Mouse (Mus musculus) myocyte (in vitro differentiated cells): ENCODE measurements at regions not wholly inside any gene's neighbourhood (a gene's known extent, or its start where the extent isn't known, plus 50 kb on each side); places are given as distances from the start of the nearest gene placed in this dataset.

Experiments
- H3K27me3 ChIP-seq: one replicate; pipeline ENCODE4 v1.6.1; 2011; ENCODE audit not compliant: control insufficient read depth, insufficient read depth, insufficient read length
- H3K36me3 ChIP-seq: one replicate; pipeline ENCODE4 v1.6.1; 2011; ENCODE audit not compliant: control insufficient read depth, insufficient read depth
- H3K4me2 ChIP-seq: one replicate; pipeline ENCODE4 v1.6.1; 2011; ENCODE audit warnings: low read depth, control low read depth
- H3K4me3 ChIP-seq: one replicate; pipeline ENCODE4 v1.5.1; 2011; ENCODE audit warnings: mild to moderate bottlenecking, control low read depth, moderate library complexity
- H3K79me2 ChIP-seq: one replicate; pipeline ENCODE4 v1.6.1; 2011; ENCODE audit not compliant: control insufficient read depth, insufficient read depth
- H3ac ChIP-seq: one replicate; pipeline ENCODE4 v1.6.1; 2011; ENCODE audit not compliant: control insufficient read depth, insufficient read length
- CEBPB ChIP-seq: IDR thresholded peaks from 2 replicates; pipeline ENCODE4 v1.6.1; 2011; ENCODE audit warnings: mild to moderate bottlenecking, moderate library complexity; ENCODE audit not compliant: poor library complexity, insufficient read depth, severe bottlenecking
- E2F4 ChIP-seq: IDR thresholded peaks from one replicate; pipeline ENCODE4 v1.6.1; 2011; ENCODE audit warnings: mild to moderate bottlenecking, control low read depth, moderate library complexity; ENCODE audit not compliant: insufficient read depth
- MAX ChIP-seq: IDR thresholded peaks from one replicate; pipeline ENCODE4 v1.6.1; 2011; ENCODE audit warnings: low read depth, mild to moderate bottlenecking, control low read depth
- MYOD1 ChIP-seq, 3 experiments: IDR thresholded peaks; one replicate each; pipeline ENCODE4 v1.6.1; 2011; ENCODE audit warnings: control low read depth in 2 of 3, low read depth in 2 of 3, mild to moderate bottlenecking in 2 of 3, moderate library complexity in 1 of 3; ENCODE audit not compliant: insufficient read length in 2 of 3, control insufficient read depth in 1 of 3
- MYOG ChIP-seq, 3 experiments: IDR thresholded peaks; one replicate each; pipeline ENCODE4 v1.6.1; 2011; ENCODE audit warnings: control low read depth in 2 of 3, low read depth in 2 of 3, mild to moderate bottlenecking in 2 of 3; ENCODE audit not compliant: insufficient read length in 2 of 3, control insufficient read depth in 1 of 3, insufficient read depth in 1 of 3
- POLR2A ChIP-seq: IDR thresholded peaks from one replicate; pipeline ENCODE4 v1.6.1; 2011; ENCODE audit warnings: low read depth, mild to moderate bottlenecking, control low read depth, moderate library complexity; ENCODE audit not compliant: insufficient read length
- POLR2AphosphoS2 ChIP-seq: IDR thresholded peaks from one replicate; pipeline ENCODE4 v1.6.1; 2011; ENCODE audit warnings: low read depth, control low read depth; ENCODE audit not compliant: insufficient read length
- REST ChIP-seq: IDR thresholded peaks from one replicate; pipeline ENCODE4 v1.6.1; 2011; ENCODE audit warnings: mild to moderate bottlenecking, control low read depth, moderate library complexity; ENCODE audit not compliant: insufficient read depth, insufficient read length
- SRF ChIP-seq: IDR thresholded peaks from one replicate; pipeline ENCODE4 v1.6.1; 2011; ENCODE audit warnings: low read depth; ENCODE audit not compliant: control insufficient read depth, insufficient read length
- TCF12 ChIP-seq: IDR thresholded peaks from one replicate; pipeline ENCODE4 v1.6.1; 2011; ENCODE audit warnings: mild to moderate bottlenecking, control low read depth; ENCODE audit not compliant: poor library complexity, insufficient read depth, severe bottlenecking
- TCF3 ChIP-seq: IDR thresholded peaks from one replicate; pipeline ENCODE4 v1.6.1; 2011; ENCODE audit warnings: low read depth, control low read depth; ENCODE audit not compliant: insufficient read length
- USF1 ChIP-seq: IDR thresholded peaks from one replicate; pipeline ENCODE4 v1.6.1; 2011; ENCODE audit warnings: low read depth, mild to moderate bottlenecking, control low read depth, moderate library complexity

GRCm38 (mm10) chr3:121872685-121873084 is 57.6 kb upstream of the Abcd3 start:
- peaks cover 41% of the 10 kb centered on the region for H3K27me3 ChIP-seq
- no peaks in the 10 kb centered on the region for H3K36me3 ChIP-seq
- no peak overlapping the region for H3K4me3 ChIP-seq
- TF ChIP-seq TCF12 (no peak), POLR2AphosphoS2 (no peak), CEBPB (no peak), E2F4 (no peak), TCF3 (no peak), USF1 (no peak), MYOG (IDR thresholded peaks at IDR 0.05; ENCODE audit: control insufficient read depth in 1 of 3, insufficient read depth in 1 of 3, insufficient read length in 2 of 3, low read depth in 2 of 3) (no peak), REST (no peak), POLR2A (no peak), SRF (no peak), MAX (no peak)
- no peaks in the 10 kb centered on the region for H3K79me2 ChIP-seq
- no peak overlapping the region for H3ac ChIP-seq
- no peak overlapping the region for H3K4me2 ChIP-seq

DNA sequence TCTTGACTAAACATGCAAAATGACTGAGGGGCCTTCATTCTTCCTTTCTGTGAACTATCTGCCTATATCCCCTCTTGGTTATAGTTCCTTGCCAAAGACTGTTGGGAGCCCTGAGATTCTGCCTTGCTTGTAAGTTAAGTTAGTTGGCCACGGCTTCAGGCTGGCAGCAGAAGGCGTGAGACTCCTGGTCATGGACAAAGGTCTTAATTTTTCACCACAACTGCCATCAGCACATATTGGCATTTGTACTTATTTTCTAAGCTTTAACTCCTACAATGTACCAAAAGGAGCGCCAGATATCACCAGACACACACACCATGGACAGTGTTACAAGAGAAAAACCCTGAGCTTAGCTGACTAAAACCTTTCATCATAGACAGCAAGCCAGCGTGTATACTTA is 56.7 kb upstream of the Abcd3 start:
- no peak overlapping the region for H3K4me2 ChIP-seq
- H3K36me3 ChIP-seq, result no peaks in the 10 kb centered on the region
- H3ac ChIP-seq, result no peak overlapping the region
- peaks cover 40% of the 10 kb centered on the region for H3K27me3 ChIP-seq
- H3K79me2 ChIP-seq, result no peaks in the 10 kb centered on the region
- no peak overlapping the region for H3K4me3 ChIP-seq
- no peak for TF ChIP-seq REST
- no peak for TF ChIP-seq CEBPB
- TF ChIP-seq TCF3, result no peak
- TF ChIP-seq E2F4, result no peak
- TF ChIP-seq MYOD1 (IDR thresholded peaks at IDR 0.05; ENCODE audit: control insufficient read depth in 1 of 3, insufficient read length in 2 of 3, low read depth in 2 of 3), result no peak
- TF ChIP-seq MAX, result no peak

DNA sequence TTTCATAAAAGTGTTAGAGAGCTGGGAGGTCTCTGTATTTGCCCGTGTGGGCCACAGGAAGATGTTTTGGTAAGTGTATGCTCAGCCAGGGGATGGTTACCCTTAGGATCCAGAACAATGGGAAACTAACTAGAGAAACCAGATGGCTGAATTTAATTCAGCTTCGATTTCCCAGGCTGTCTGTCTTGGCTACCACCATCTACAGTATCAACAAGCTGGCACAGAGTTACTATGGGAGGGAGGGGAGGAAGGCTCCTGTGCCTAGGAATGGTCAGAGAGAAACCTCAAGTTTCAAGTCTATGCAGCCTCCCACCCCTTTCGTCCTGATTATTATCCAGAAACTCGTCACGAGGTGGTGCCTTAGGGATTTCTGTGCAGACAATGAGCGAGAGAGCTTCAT is 55.6 kb upstream of the Abcd3 start:
- Histone ChIP-seq H3K79me2 (no peaks in the 10 kb centered on the region), H3K4me2 (no peak overlapping the region), H3K36me3 (no peaks in the 10 kb centered on the region), H3K4me3 (no peak overlapping the region), H3K27me3 (peaks cover 39% of the 10 kb centered on the region), H3ac (no peak overlapping the region)
- TF ChIP-seq SRF, result no peak
- TF ChIP-seq MAX, result no peak
- no peak for TF ChIP-seq CEBPB
- no peak for TF ChIP-seq TCF12
- no peak for TF ChIP-seq MYOG (IDR thresholded peaks at IDR 0.05; ENCODE audit: control insufficient read depth in 1 of 3, insufficient read depth in 1 of 3, insufficient read length in 2 of 3, low read depth in 2 of 3)
- no peak for TF ChIP-seq USF1
- TF ChIP-seq E2F4, result no peak
- TF ChIP-seq REST, result no peak
- no peak for TF ChIP-seq MYOD1 (IDR thresholded peaks at IDR 0.05; ENCODE audit: control insufficient read depth in 1 of 3, insufficient read length in 2 of 3, low read depth in 2 of 3)
- no peak for TF ChIP-seq POLR2A
- TF ChIP-seq POLR2AphosphoS2, result no peak
- no peak for TF ChIP-seq TCF3

DNA sequence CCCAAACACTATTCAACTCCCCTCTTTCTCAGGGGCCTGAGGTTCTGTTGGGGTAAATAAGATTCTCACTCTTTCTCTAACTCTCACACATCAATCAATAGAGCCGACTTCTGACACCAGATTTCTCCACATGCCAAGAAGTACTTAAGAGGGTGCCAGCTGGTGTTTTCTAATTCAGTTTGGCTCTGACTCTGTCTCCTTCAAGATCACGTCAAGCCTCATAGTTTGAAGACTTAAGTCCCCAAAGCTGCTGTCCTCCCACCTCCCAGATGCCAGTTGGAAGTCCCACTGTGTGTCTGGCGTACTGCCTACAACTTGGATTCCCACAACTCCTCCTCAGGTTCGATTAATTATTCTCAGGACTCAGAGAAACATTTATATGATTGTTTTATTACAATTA is 54.6 kb upstream of the Abcd3 start:
- no peak for TF ChIP-seq TCF12
- TF ChIP-seq POLR2A, result no peak
- TF ChIP-seq MYOD1 (IDR thresholded peaks at IDR 0.05; ENCODE audit: control insufficient read depth in 1 of 3, insufficient read length in 2 of 3, low read depth in 2 of 3), result no peak
- no peak for TF ChIP-seq E2F4
- TF ChIP-seq TCF3, result no peak
- TF ChIP-seq MAX, result no peak
- no peak for TF ChIP-seq POLR2AphosphoS2
- no peak for TF ChIP-seq REST
- TF ChIP-seq SRF, result no peak
- Histone ChIP-seq H3K36me3 (no peaks in the 10 kb centered on the region), H3K79me2 (no peaks in the 10 kb centered on the region), H3ac (no peak overlapping the region), H3K4me2 (no peak overlapping the region), H3K27me3 (peaks cover 38% of the 10 kb centered on the region), H3K4me3 (no peak overlapping the region)

DNA sequence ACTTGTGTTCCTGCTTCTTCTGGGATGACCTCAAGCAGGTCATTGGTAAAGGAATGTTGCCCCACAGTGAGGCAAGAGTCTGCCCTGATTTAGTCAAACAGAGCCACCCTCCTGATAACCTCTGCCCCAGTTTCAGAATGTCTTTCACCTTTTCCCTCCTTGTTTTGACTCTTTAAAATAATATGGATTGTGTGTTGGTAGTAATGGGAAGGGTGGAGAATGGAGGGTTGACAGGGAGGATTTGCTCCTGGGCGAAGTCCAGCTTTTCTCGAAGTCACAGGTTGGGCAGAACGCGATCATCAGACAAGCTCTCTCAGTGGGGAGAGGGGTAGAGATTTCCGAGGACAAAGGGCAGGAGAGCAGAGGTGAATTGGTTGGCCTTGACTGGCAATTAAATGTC is 52.2 kb upstream of the Abcd3 start:
- H3ac ChIP-seq, result no peak overlapping the region
- H3K4me3 ChIP-seq, result no peak overlapping the region
- TF ChIP-seq TCF12 (no peak), MYOG (IDR thresholded peaks at IDR 0.05; ENCODE audit: control insufficient read depth in 1 of 3, insufficient read depth in 1 of 3, insufficient read length in 2 of 3, low read depth in 2 of 3) (no peak), TCF3 (no peak), REST (no peak), POLR2A (no peak), CEBPB (no peak), POLR2AphosphoS2 (no peak), MAX (no peak), USF1 (no peak), MYOD1 (IDR thresholded peaks at IDR 0.05; ENCODE audit: control insufficient read depth in 1 of 3, insufficient read length in 2 of 3, low read depth in 2 of 3) (no peak), E2F4 (no peak), SRF (no peak)
- H3K36me3 ChIP-seq, result no peaks in the 10 kb centered on the region
- H3K27me3 ChIP-seq, result peaks cover 35% of the 10 kb centered on the region
- no peaks in the 10 kb centered on the region for H3K79me2 ChIP-seq
- H3K4me2 ChIP-seq, result no peak overlapping the region
